Mouse (Mus musculus): ENCODE results near the gene Epb41.

GRCm38 (mm10) chr4:132049549-132050200, 25.4 kb downstream of the Epb41 start:
- no peak for TF ChIP-seq CTCF (IDR thresholded peaks at IDR 0.05; ENCODE audit: low read depth, low read length)
- TF ChIP-seq POLR2A (IDR thresholded peaks at IDR 0.05; ENCODE audit: extremely low read depth, insufficient read depth, low read length), result no peak

All from liver, adult 2 months (tissue).